Mouse (Mus musculus): ENCODE data around the gene Tns4.

- TF ChIP-seq CHD2 (IDR thresholded peaks at IDR 0.05; ENCODE audit: low read depth, low read length): no peak
- no peak for TF ChIP-seq HCFC1 (IDR thresholded peaks at IDR 0.05; ENCODE audit: borderline replicate concordance, insufficient read depth, low read length)
- no peak for TF ChIP-seq ZC3H11A (IDR thresholded peaks at IDR 0.05; ENCODE audit: borderline replicate concordance, low read depth, low read length)
Measured at GRCm38 (mm10) chr11:99084366-99084765, 4.7 kb downstream of the Tns4 start.

Data from ES-E14 (cell line).